Mouse (Mus musculus) ES-E14 (cell line): ENCODE measurements around the gene Olfr309. TPM values are rescaled to one million over a fixed set of nuclear protein-coding genes. Genes with fewer than 3 reads are reported as not detected.
"Not testable (repeated sequence)": the region's sequence is repeated elsewhere in the genome, so short reads cannot be mapped to it uniquely, and the experiment has no call there.

ENCODE experiments used
- DNase-seq: peaks from one replicate; pipeline ENCODE4 v3.0.0-alpha.2; 2013; ENCODE audit warnings: low read depth, low spot score
- H3K27ac ChIP-seq: 2 replicates; pipeline ENCODE4 v1.5.1; 2012; ENCODE audit warnings: low read depth, mild to moderate bottlenecking, low read length, moderate library complexity, mixed read lengths; ENCODE audit not compliant: poor library complexity, insufficient read depth, severe bottlenecking
- H3K36me3 ChIP-seq: 2 replicates; pipeline ENCODE4 v1.6.1; 2012; ENCODE audit warnings: mild to moderate bottlenecking, low read length, moderate library complexity, mixed read lengths; ENCODE audit not compliant: control insufficient read depth, poor library complexity, insufficient read depth, severe bottlenecking
- H3K4me1 ChIP-seq, 2 experiments: fragments of 150-350 bp in 1 of 2; sonication (generic) in 1 of 2; 2 replicates each; pipeline ENCODE4 v1.6.1; 2012; ENCODE audit warnings: low read length in 2 of 2, mild to moderate bottlenecking in 1 of 2, mixed read lengths in 1 of 2; ENCODE audit not compliant: control insufficient read depth in 2 of 2, insufficient read depth in 2 of 2, poor library complexity in 1 of 2
- H3K4me3 ChIP-seq, 2 experiments: fragments of 150-350 bp in 1 of 2; sonication (generic) in 1 of 2; 2 replicates each; pipeline ENCODE4 v1.5.1; 2012; ENCODE audit warnings: low read length in 2 of 2, low read depth in 1 of 2, mild to moderate bottlenecking in 1 of 2, mixed read lengths in 1 of 2; ENCODE audit not compliant: insufficient read depth in 1 of 2, poor library complexity in 1 of 2, severe bottlenecking in 1 of 2
- H3K9ac ChIP-seq: 2 replicates; pipeline ENCODE4 v1.6.1; 2012; ENCODE audit warnings: low read depth, mild to moderate bottlenecking, low read length, mixed read lengths; ENCODE audit not compliant: poor library complexity, insufficient read depth, severe bottlenecking
- H3K9me3 ChIP-seq: fragments of 150-350 bp; sonication (generic); 2 replicates; pipeline ENCODE4 v1.6.1; 2012; ENCODE audit warnings: low read depth, mild to moderate bottlenecking, low read length; ENCODE audit not compliant: control insufficient read depth, insufficient read depth
- CHD2 ChIP-seq: IDR thresholded peaks from 2 replicates; pipeline ENCODE4 v1.6.1; 2014; ENCODE audit warnings: mild to moderate bottlenecking, low read depth, low read length, inconsistent platforms
- HCFC1 ChIP-seq: IDR thresholded peaks from 2 replicates; pipeline ENCODE4 v1.6.1; 2012; ENCODE audit warnings: low read length, inconsistent platforms, borderline replicate concordance; ENCODE audit not compliant: insufficient read depth
- MAFK ChIP-seq: IDR thresholded peaks from 2 replicates; pipeline ENCODE4 v1.6.1; 2014; ENCODE audit warnings: mild to moderate bottlenecking, low read depth, low read length, inconsistent platforms; ENCODE audit not compliant: insufficient read depth
- ZC3H11A ChIP-seq: IDR thresholded peaks from 2 replicates; pipeline ENCODE4 v1.6.1; 2012; ENCODE audit warnings: low read depth, mild to moderate bottlenecking, inconsistent platforms, low read length, borderline replicate concordance
- ZNF384 ChIP-seq: IDR thresholded peaks from 2 replicates; pipeline ENCODE4 v1.6.1; 2012; ENCODE audit warnings: low read depth, low read length, inconsistent platforms
- in situ Hi-C, 2 experiments: fragments of 600-800 bp; cut with MboI; formaldehyde crosslinking; loops; one replicate each; pipeline ENCODE4 v1.15.1; 2025; ENCODE audit warnings: low sequenced_read_pairs in 2 of 2, inconsistent platforms in 1 of 2; ENCODE audit not compliant: unreplicated experiment in 2 of 2
- total RNA-seq: library from RNA; depleted of rRNA; stranded (reverse); fragments of 300-350 nt; gene quantifications from 2 replicates; pipeline ENCODE4 v1.2.3, GENCODE M21; 2012; rRNA removed

Gene Olfr309
- total RNA-seq = not detected in 2 replicates

DNA sequence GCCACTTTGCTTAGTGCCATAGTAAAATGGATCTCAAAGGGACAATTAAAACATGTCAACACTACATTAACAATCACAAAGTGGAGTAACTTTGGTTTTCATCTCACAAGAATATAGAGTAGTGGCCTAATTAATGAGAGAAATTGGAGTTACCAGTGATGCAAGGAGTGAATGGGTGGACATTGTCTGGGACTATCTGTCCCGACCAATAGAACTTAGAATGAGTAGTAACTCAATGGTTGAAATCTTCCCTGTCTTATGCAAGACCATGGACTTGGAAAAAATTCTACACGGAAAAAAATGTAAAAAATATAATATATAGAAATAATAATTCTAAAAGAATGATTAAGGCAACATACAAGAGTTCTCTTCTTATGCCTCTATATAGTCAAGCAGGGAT, at the start of gene Olfr309:
TSS of gene Olfr309 (minus strand) at position 101 of the 400 bp plus-strand sequence.
- in situ Hi-C loops = no loop called here
- Histone ChIP-seq H3K36me3 (no peaks in the 10 kb centered on the region), H3K4me3 (no peak within 1 kb of the TSS), H3K27ac (no peak within 1 kb of the TSS), H3K9me3 (no peaks in the 10 kb centered on the region), H3K9ac (no peak within 1 kb of the TSS), H3K4me1 (no peaks in the 10 kb centered on the region)
- TF ChIP-seq ZC3H11A (no peak), HCFC1 (no peak), MAFK (no peak), CHD2 (no peak), ZNF384 (no peak)
- no peak for DNase-seq

GRCm38 (mm10) chr7:86346296-86346695, 32.8 kb upstream of the Olfr309 start:
- peak overlapping the region; percentile 56; the same call in 1 of the 2 replicates for H3K27ac ChIP-seq
- H3K4me3 ChIP-seq, H3K36me3 ChIP-seq, DNase-seq, in situ Hi-C loops, H3K9me3 ChIP-seq, H3K9ac ChIP-seq, H3K4me1 ChIP-seq: not testable (repeated sequence)

GRCm38 (mm10) chr7:86344253-86344652, 30.7 kb upstream of the Olfr309 start:
- H3K9me3 ChIP-seq = no peaks in the 10 kb centered on the region
- no peaks in the 10 kb centered on the region for H3K36me3 ChIP-seq
- in situ Hi-C loops = no loop called here
- no peak for TF ChIP-seq MAFK
- no peak for TF ChIP-seq HCFC1
- TF ChIP-seq ZC3H11A = no peak
- TF ChIP-seq CHD2 = no peak
- TF ChIP-seq ZNF384 = no peak
- peak overlapping the region; percentile 70; the same call in 1 of the 2 replicates for H3K27ac ChIP-seq
- no peak overlapping the region for H3K9ac ChIP-seq
- peaks cover 1 to 3% of the 10 kb centered on the region in 2 experiments; a peak in 3 of 4 replicates for H3K4me1 ChIP-seq
- no peak overlapping the region for H3K4me3 ChIP-seq
- no peak for DNase-seq

DNA sequence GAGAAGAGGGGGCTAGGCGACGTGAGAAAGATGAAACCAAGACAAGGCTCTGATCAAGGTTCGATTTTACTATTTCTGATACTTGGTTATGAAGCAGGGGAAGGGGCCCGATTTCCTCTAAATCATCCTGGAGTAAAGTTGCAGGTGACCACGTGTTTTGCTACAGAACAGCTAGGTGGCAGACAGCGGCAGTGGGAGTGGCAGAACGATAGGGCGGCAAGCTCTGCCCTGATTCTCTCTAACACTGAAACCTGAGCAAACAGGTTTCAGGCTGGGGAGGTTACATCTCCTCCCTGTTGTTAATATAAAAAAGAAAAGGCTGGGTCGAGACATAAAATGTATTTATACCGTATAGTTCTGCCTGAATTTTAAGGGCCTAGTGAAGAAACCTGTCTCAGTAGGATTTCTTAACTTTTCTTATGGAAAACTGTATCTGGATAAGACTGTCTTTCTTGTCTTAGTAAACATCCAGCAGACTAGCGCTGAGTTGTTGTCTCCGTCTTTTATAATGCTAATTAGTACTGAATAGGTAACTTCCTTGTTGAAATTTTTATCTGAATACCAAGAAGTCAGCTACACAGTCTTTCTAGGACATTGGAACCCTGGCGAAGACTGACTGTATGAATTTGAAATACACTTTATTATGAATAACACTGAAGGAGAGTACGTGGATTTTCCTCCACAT, 29.5 kb upstream of the Olfr309 start:
- Histone ChIP-seq H3K27ac (peak overlapping the region; percentile 81; the same call in 1 of the 2 replicates), H3K36me3 (no peaks in the 10 kb centered on the region), H3K9ac (peak overlapping the region; percentile 31; the same call in 1 of the 2 replicates), H3K4me3 (peak overlapping the region; percentile 35 to 46; a peak in 2 of 4 replicates), H3K9me3 (no peaks in the 10 kb centered on the region), H3K4me1 (peaks cover 1 to 3% of the 10 kb centered on the region in 2 experiments; a peak in 3 of 4 replicates)
- TF ChIP-seq CHD2 = no peak
- TF ChIP-seq ZC3H11A = no peak
- no peak for TF ChIP-seq MAFK
- DNase-seq = peak; percentile 27
- in situ Hi-C loops = no loop called here

DNA sequence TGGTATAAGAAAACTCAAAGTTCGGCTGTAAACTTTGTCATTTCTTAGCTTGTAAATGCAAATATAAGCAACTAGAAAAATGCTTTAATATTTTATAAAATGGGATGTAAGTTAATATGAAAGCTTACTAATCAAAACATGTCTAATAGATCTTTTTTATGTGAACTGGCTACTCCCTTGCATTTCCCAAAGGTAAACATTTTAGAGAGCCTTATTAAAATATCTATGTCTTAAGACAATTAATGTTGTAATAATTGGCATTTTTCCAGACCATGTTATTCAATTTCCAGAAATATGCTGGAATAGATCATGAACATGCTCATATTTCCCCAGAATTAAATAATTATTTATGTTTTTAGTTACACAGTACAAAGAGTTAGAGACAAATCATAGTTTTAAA, 24.0 kb upstream of the Olfr309 start, which contains the start of gene Olfr307:
TSS of gene Olfr307 (minus strand) at position 101 of the 400 bp plus-strand sequence.
- in situ Hi-C loops = no loop called here

More for the DNA sequence above, 24.0 kb upstream of the Olfr309 start, which contains the start of gene Olfr307:
- no peak within 1 kb of the TSS for H3K27ac ChIP-seq
- H3K4me1 ChIP-seq = no peaks in the 10 kb centered on the region; a peak in 1 of 4 replicates
- no peak within 1 kb of the TSS for H3K4me3 ChIP-seq
- TF ChIP-seq HCFC1 (no peak), ZNF384 (no peak), CHD2 (no peak), MAFK (no peak), ZC3H11A (no peak)
- H3K9ac ChIP-seq = no peak within 1 kb of the TSS
- no peaks in the 10 kb centered on the region for H3K36me3 ChIP-seq
- no peak for DNase-seq
- H3K9me3 ChIP-seq = no peaks in the 10 kb centered on the region
